Mouse (Mus musculus): ENCODE measurements at regions not wholly inside any gene's neighbourhood (a gene's known extent, or its start where the extent isn't known, plus 50 kb on each side); places are given as distances from the start of the nearest gene placed in this dataset.

DNA sequence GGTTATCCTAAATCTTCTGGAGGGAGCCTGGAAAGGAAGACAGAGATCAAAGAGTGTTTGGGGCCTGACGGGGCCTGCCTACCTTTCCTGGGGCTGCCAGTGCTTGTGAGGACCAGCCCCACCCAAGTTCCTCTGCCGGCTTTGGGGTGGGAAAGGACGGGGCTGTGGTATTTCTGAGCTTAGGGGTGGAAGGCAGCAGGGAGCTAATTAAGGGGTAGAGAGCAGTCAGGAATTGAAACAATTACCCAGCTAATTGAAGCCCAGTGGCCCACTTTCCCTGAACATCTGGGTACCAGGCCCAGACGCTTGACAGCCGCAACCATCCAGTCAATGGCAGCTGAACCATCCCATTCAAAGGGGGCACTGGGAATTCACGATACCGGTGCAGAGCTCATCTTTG, 101.2 kb upstream of the Mycn start:
- no peak overlapping the region for H3K4me2 ChIP-seq (ENCODE audit: low read depth, low read length)
- H3K27ac ChIP-seq (replicated peaks; ENCODE audit: low read depth, low read length) = no peak overlapping the region
- ATAC-seq (ENCODE audit: low read depth) (0 out of 2 replicates have a peak, but pooled peaks have one; percentile 30), DNase-seq (ENCODE audit: low spot score) (peak; percentile 56)
- H3K4me1 ChIP-seq (ENCODE audit: control insufficient read depth, insufficient read depth, low read length) = peaks cover 10% of the 10 kb centered on the region
- H3K9ac ChIP-seq (ENCODE audit: low read depth, low read length) = no peak overlapping the region
- no peaks in the 10 kb centered on the region for H3K9me3 ChIP-seq (ENCODE audit: control insufficient read depth, low read length)
- 28% methylated on average over 7 of the region's 7 CpGs for WGBS
- H3K4me3 ChIP-seq (ENCODE audit: low read depth, low read length) = no peak overlapping the region
- H3K36me3 ChIP-seq (ENCODE audit: control insufficient read depth, insufficient read depth, low read length) = no peaks in the 10 kb centered on the region
- no peaks in the 10 kb centered on the region for H3K27me3 ChIP-seq (replicated peaks; ENCODE audit: control insufficient read depth, insufficient read depth, low read length)

DNA sequence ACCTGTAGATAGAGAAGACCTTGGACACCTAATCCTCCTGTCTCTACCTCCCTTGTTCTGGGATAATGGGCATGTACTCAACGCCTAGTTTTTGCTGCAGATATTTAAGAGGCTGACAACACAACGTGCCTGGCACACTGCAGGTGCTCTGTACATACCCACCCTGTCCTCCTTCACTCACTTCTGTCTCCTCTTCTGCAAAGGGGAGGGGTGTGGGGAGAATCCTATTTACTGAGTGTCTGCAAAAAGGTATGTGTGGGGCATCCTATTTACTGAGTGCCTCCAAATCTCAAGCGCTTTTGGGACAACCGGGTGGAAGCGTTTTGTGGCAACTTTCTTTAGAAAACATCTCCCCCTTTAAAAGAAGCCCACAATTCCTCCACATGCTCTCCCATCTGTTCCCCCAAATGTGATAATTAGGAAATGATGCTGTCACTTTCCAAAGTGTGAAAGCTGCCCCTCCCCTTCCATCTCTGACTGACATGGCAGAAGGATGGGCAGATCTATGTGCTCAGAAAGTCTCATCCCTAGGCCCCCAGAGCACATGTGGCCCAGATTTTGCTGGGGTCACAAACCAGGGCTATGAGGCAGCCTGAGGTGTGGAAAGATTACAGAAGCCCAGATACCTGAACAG, 93.5 kb upstream of the Mycn start:
- no peak for DNase-seq (ENCODE audit: low spot score)
- 85% methylated on average over 5 of the region's 5 CpGs for WGBS
- Histone ChIP-seq H3K4me3 (ENCODE audit: low read depth, low read length) (no peak overlapping the region), H3K9me3 (ENCODE audit: control insufficient read depth, low read length) (no peaks in the 10 kb centered on the region), H3K4me2 (ENCODE audit: low read depth, low read length) (no peak overlapping the region), H3K36me3 (ENCODE audit: control insufficient read depth, insufficient read depth, low read length) (no peaks in the 10 kb centered on the region), H3K4me1 (ENCODE audit: control insufficient read depth, insufficient read depth, low read length) (no peaks in the 10 kb centered on the region), H3K9ac (ENCODE audit: low read depth, low read length) (no peak overlapping the region), H3K27ac (replicated peaks; ENCODE audit: low read depth, low read length) (no peak overlapping the region), H3K27me3 (replicated peaks; ENCODE audit: control insufficient read depth, insufficient read depth, low read length) (no peaks in the 10 kb centered on the region)
- ATAC-seq (ENCODE audit: low read depth) = no peak

DNA sequence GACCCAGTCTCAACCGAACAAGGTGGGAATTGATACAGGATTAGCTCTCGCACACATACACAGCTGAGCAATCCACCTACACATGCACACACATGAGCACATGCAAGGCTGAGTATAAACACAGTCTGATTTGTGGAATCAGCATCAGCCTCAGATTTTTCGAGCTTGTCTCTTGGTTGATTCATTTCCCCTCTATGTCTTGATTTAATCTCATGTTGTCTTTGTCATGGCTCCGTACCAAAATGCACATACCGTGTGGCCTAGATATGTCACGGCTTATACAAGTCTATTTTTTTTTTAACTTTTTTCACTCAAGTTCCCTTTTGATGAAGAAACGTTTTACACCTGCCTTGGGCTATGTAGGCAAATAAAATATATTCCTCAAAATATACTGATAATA, 88.6 kb upstream of the Mycn start:
- Histone ChIP-seq H3K4me1 (ENCODE audit: control insufficient read depth, insufficient read depth, low read length) (0 out of 2 replicates have a peak, but pooled peaks cover 11% of the 10 kb centered on the region), H3K9ac (ENCODE audit: low read depth, low read length) (no peak overlapping the region), H3K4me2 (ENCODE audit: low read depth, low read length) (no peak overlapping the region), H3K27ac (replicated peaks; ENCODE audit: low read depth, low read length) (no peak overlapping the region), H3K36me3 (ENCODE audit: control insufficient read depth, insufficient read depth, low read length) (no peaks in the 10 kb centered on the region), H3K9me3 (ENCODE audit: control insufficient read depth, low read length) (no peaks in the 10 kb centered on the region), H3K4me3 (ENCODE audit: low read depth, low read length) (no peak overlapping the region), H3K27me3 (replicated peaks; ENCODE audit: control insufficient read depth, insufficient read depth, low read length) (no peaks in the 10 kb centered on the region)
- DNase-seq (ENCODE audit: low spot score) (no peak), ATAC-seq (ENCODE audit: low read depth) (no peak)
- WGBS = 68% methylated on average over 7 of the region's 7 CpGs

DNA sequence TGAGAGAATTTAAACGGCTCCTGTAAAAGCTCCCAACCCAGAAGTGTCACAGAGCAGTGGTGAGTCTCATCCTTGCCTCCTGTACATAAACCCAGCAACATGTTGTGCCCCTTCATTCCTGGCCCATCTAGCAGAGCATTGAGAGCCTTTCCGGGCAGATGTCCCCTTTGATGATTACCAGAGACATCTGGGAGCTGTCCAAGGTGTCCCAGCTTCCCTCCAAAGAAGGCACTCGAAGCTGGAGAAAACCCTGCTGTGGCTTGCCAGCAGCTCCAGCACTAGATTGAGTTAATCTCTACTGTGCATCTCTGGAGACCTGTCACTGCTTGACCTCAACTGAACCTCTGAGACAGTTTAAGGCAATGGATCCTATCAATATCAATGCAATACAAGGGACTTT, 86.4 kb upstream of the Mycn start:
- no peaks in the 10 kb centered on the region for H3K9me3 ChIP-seq (ENCODE audit: control insufficient read depth, low read length)
- 35% methylated on average over 3 of the region's 3 CpGs for WGBS
- no peaks in the 10 kb centered on the region for H3K27me3 ChIP-seq (replicated peaks; ENCODE audit: control insufficient read depth, insufficient read depth, low read length)
- no peak overlapping the region for H3K9ac ChIP-seq (ENCODE audit: low read depth, low read length)
- no peak overlapping the region for H3K27ac ChIP-seq (replicated peaks; ENCODE audit: low read depth, low read length)
- H3K36me3 ChIP-seq (ENCODE audit: control insufficient read depth, insufficient read depth, low read length) = no peaks in the 10 kb centered on the region
- DNase-seq (ENCODE audit: low spot score) (peak; percentile 39), ATAC-seq (ENCODE audit: low read depth) (no peak)
- H3K4me2 ChIP-seq (ENCODE audit: low read depth, low read length) = no peak overlapping the region
- no peak overlapping the region for H3K4me3 ChIP-seq (ENCODE audit: low read depth, low read length)
- 0 out of 2 replicates have a peak, but pooled peaks cover 11% of the 10 kb centered on the region for H3K4me1 ChIP-seq (ENCODE audit: control insufficient read depth, insufficient read depth, low read length)

DNA sequence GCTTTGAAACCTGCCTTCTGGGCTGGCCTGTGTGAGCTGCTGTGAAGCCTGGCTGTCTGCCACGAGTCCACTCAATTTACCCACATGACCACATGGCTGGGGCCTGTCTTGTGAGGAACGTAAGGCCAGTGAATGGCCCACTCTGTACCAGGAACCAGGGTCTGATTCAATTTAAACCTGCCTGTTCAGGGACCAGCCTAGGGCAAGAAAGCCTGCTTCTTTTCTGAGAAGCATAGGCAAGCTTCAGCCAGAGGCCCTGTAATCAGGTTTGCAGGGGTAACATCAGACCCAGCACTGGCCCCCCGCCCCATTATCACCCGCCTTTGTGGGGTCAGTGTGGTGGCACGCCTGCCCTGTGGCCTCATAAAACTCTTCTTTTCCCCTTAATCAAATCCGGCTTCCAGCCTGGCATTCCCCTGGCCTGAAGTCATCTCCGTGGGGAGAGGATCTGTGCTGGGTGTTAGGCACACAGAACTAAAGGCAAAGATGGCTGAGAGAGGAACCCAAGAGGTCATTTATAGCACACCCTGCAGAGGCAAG, 84.4 kb upstream of the Mycn start:
- Histone ChIP-seq H3K4me1 (ENCODE audit: control insufficient read depth, insufficient read depth, low read length) (0 out of 2 replicates have a peak, but pooled peaks cover 11% of the 10 kb centered on the region), H3K9me3 (ENCODE audit: control insufficient read depth, low read length) (no peaks in the 10 kb centered on the region), H3K27ac (replicated peaks; ENCODE audit: low read depth, low read length) (0 out of 2 replicates have a peak overlapping the region, but pooled peaks have one; percentile 4), H3K27me3 (replicated peaks; ENCODE audit: control insufficient read depth, insufficient read depth, low read length) (no peaks in the 10 kb centered on the region), H3K9ac (ENCODE audit: low read depth, low read length) (no peak overlapping the region), H3K4me2 (ENCODE audit: low read depth, low read length) (no peak overlapping the region), H3K36me3 (ENCODE audit: control insufficient read depth, insufficient read depth, low read length) (no peaks in the 10 kb centered on the region), H3K4me3 (ENCODE audit: low read depth, low read length) (no peak overlapping the region)
- peak; percentile 92 for ATAC-seq (ENCODE audit: low read depth)
- peak; percentile 84 for DNase-seq (ENCODE audit: low spot score)
- WGBS = 33% methylated on average over 7 of the region's 7 CpGs

DNA sequence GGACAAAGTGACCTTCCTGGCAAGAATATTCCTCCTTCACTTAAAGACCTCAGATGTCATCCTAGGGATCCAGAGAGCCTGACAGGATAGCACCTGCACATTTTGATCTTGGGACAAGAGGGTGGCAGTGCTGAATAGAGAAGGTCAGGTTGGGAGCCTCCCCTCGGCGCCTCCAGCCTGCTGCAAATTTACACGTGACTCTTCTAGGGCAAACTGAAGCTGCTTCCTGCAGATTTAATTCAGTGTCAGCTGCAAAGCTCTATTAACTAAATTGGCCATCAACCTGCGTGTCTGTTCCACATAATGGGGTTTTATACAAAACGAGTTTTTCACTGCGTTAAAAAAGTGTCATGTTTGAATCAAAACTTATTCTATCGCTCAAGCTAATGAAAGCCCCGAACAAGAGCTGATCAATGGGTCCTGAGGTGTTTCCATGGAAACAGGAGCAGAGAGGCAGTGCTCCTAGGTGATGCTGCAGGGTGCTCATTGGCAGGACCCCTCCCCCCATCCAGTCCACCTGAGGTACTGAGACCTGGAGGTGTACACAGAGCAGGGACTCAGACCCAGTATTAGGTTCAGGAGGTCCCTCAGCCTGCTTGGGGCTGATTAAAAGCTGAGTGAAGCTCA, 82.6 kb upstream of the Mycn start:
- H3K27me3 ChIP-seq (replicated peaks; ENCODE audit: control insufficient read depth, insufficient read depth, low read length) = no peaks in the 10 kb centered on the region
- no peak for ATAC-seq (ENCODE audit: low read depth)
- no peak for DNase-seq (ENCODE audit: low spot score)
- no peak overlapping the region for H3K4me2 ChIP-seq (ENCODE audit: low read depth, low read length)
- no peak overlapping the region for H3K4me3 ChIP-seq (ENCODE audit: low read depth, low read length)
- H3K4me1 ChIP-seq (ENCODE audit: control insufficient read depth, insufficient read depth, low read length) = 0 out of 2 replicates have a peak, but pooled peaks cover 11% of the 10 kb centered on the region
- H3K27ac ChIP-seq (replicated peaks; ENCODE audit: low read depth, low read length) = no peak overlapping the region
- no peak overlapping the region for H3K9ac ChIP-seq (ENCODE audit: low read depth, low read length)
- no peaks in the 10 kb centered on the region for H3K36me3 ChIP-seq (ENCODE audit: control insufficient read depth, insufficient read depth, low read length)
- H3K9me3 ChIP-seq (ENCODE audit: control insufficient read depth, low read length) = no peaks in the 10 kb centered on the region
- 66% methylated on average over 8 of the region's 8 CpGs for WGBS

DNA sequence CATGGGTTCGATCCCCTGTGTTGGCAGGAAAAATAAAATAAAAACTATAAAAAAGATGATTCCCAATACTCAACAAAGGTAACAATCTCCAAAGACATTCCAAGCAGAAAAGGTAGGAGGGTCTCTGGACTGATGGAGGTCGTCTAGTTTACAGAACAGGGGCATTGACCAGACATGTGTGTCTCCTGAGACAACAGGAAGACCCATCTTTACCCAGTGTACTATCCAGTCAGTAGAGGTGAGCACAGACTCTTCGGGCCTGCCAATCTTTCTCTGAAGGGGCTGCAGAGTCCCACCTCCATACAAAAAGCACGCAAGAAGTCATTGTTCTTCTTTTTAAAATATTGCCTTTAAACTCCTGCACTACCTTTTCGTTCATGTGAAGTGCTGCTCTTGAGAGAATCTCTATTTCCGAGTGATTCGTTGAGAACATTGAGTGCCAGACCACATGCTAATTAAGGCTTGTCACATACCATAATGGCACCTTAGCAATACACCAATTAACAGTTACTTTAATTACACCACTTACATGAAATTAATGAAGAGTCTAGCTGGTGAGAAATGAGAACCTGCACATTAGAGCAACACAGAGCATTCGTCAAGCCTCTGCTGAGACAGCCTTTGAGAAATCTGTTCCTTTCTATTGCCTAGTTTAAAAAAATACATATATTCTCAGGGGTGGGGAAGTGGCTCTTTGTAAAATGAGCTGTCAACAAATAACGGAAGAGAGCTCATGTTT, 69.5 kb upstream of the Mycn start:
- 79% methylated on average over 9 of the region's 9 CpGs for WGBS
- no peak for DNase-seq (ENCODE audit: low spot score)
- H3K4me2 ChIP-seq (ENCODE audit: low read depth, low read length) = no peak overlapping the region
- H3K4me3 ChIP-seq (ENCODE audit: low read depth, low read length) = no peak overlapping the region
- H3K36me3 ChIP-seq (ENCODE audit: control insufficient read depth, insufficient read depth, low read length) = no peaks in the 10 kb centered on the region
- H3K9me3 ChIP-seq (ENCODE audit: control insufficient read depth, low read length) = no peaks in the 10 kb centered on the region
- H3K27me3 ChIP-seq (replicated peaks; ENCODE audit: control insufficient read depth, insufficient read depth, low read length) = no peaks in the 10 kb centered on the region
- ATAC-seq (ENCODE audit: low read depth) = no peak
- no peak overlapping the region for H3K27ac ChIP-seq (replicated peaks; ENCODE audit: low read depth, low read length)
- no peaks in the 10 kb centered on the region for H3K4me1 ChIP-seq (ENCODE audit: control insufficient read depth, insufficient read depth, low read length)
- H3K9ac ChIP-seq (ENCODE audit: low read depth, low read length) = no peak overlapping the region

DNA sequence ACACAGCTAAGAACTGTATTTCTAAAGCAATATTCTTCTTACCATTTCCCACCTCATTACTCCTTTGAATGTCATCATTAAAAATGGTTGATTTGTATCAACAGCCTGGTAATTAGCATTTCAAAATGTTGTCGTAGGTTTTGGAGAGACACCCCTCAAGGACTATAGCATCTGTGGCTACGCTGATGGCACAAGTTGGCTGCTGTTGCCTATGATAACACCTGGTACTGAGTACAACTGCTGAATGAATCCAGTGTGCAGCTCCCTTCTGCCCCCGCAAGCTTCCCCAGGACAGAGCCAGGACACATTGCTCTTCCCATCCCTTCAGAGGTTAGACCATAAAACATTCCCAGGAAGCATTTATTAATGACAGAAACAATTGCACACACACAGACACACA, 68.7 kb upstream of the Mycn start:
- DNase-seq (ENCODE audit: low spot score) (no peak), ATAC-seq (ENCODE audit: low read depth) (no peak)
- Histone ChIP-seq H3K4me2 (ENCODE audit: low read depth, low read length) (no peak overlapping the region), H3K9ac (ENCODE audit: low read depth, low read length) (no peak overlapping the region), H3K4me1 (ENCODE audit: control insufficient read depth, insufficient read depth, low read length) (no peaks in the 10 kb centered on the region), H3K27ac (replicated peaks; ENCODE audit: low read depth, low read length) (no peak overlapping the region), H3K27me3 (replicated peaks; ENCODE audit: control insufficient read depth, insufficient read depth, low read length) (no peaks in the 10 kb centered on the region), H3K4me3 (ENCODE audit: low read depth, low read length) (no peak overlapping the region), H3K36me3 (ENCODE audit: control insufficient read depth, insufficient read depth, low read length) (no peaks in the 10 kb centered on the region), H3K9me3 (ENCODE audit: control insufficient read depth, low read length) (no peaks in the 10 kb centered on the region)
- 82% methylated on average over 3 of the region's 3 CpGs for WGBS
